Mouse (Mus musculus) MEL (cell line): Measurements from ENCODE around the gene Rnf26.

ENCODE experiments used
- EP300 ChIP-seq, 2 experiments: IDR thresholded peaks; 2 replicates each; pipeline ENCODE4 v1.6.1; 2011; ENCODE audit warnings: improper control_type of control experiment in 2 of 2, low read length in 2 of 2, low read depth in 1 of 2, mild to moderate bottlenecking in 1 of 2
- MAFK ChIP-seq: IDR thresholded peaks from 2 replicates; pipeline ENCODE4 v1.6.1; 2011; ENCODE audit warnings: low read depth, mild to moderate bottlenecking, low read length, improper control_type of control experiment, borderline replicate concordance
- POLR2A ChIP-seq, 2 experiments: IDR thresholded peaks; 2 replicates each; pipeline ENCODE4 v1.6.1; 2011 to 2012; ENCODE audit warnings: low read length in 2 of 2, mild to moderate bottlenecking in 2 of 2, control low read depth in 1 of 2, improper control_type of control experiment in 1 of 2, low read depth in 1 of 2, moderate library complexity in 1 of 2; ENCODE audit not compliant: control insufficient read depth in 1 of 2, insufficient read depth in 1 of 2, poor library complexity in 1 of 2
- RAD21 ChIP-seq: IDR thresholded peaks from 2 replicates; pipeline ENCODE4 v1.6.1; 2011; ENCODE audit warnings: mild to moderate bottlenecking, low read depth, low read length, improper control_type of control experiment

GRCm38 (mm10) chr9:44126746-44127145 lies 13.4 kb upstream of the Rnf26 start:
- TF ChIP-seq RAD21, result no peak
- TF ChIP-seq POLR2A (IDR thresholded peaks at IDR 0.05; ENCODE audit: control insufficient read depth in 1 of 2, insufficient read depth in 1 of 2, low read depth in 1 of 2, low read length in 2 of 2, poor library complexity in 1 of 2), result no peak
- no peak for TF ChIP-seq EP300 (IDR thresholded peaks at IDR 0.05; ENCODE audit: low read depth in 1 of 2, low read length in 2 of 2)
- no peak for TF ChIP-seq MAFK
